Mouse (Mus musculus) forebrain, embryonic 14.5 days (tissue): ENCODE results near the gene Gm15155. TPM values are rescaled to one million over a fixed set of nuclear protein-coding genes. Genes with fewer than 3 reads are reported as not detected.

Experiments
- polyA plus RNA-seq: library from polyadenylated mRNA; unstranded; fragments of >200 nt; fragmentation: Nextera tagmentation; extraction: Ambion mirVana; gene quantifications from 2 replicates; pipeline ENCODE4 v1.2.1, GENCODE M21; 2014

The Gm15155 gene
- polyA plus RNA-seq, 1 experiment from 2014 or later: not detected

Other genes starting within 250 kb of the Gm15155 start
- gene Ptchd1, start 927 bp upstream of the Gm15155 start, polyA plus RNA-seq: 2.1 and 2.3 TPM in 2 replicates